Mouse (Mus musculus): Measurements from ENCODE around the gene Olfr281. TPM values are rescaled to one million over a fixed set of nuclear protein-coding genes. Genes with fewer than 3 reads are reported as not detected.
A peak's percentile ranks its signal among the peaks of the same experiment; 100 is the strongest.
"Not testable (repeated sequence)": the region's sequence is repeated elsewhere in the genome, so short reads cannot be mapped to it uniquely, and the experiment has no call there.

Gene Olfr281
- total RNA-seq (2021): not detected

DNA sequence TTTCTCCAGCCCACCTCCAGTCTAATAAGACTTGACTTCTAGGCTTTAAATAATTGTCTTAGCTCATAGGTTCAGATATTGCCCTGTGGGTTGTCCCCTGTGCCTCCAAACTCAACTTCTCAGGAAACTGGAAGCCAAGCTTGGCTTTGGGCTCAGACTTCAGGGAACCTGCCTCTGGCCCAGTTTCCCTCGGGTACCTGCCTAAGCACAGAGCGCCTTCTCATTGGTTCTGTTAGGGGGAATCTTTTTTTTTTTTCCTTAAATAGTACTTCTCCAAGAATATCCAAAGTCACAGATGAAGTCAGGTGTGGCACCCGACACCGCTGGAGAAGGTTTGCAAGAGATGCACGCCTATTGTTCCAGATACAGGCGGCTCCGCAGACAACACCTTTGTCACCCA lies at the start of gene Olfr281:
Olfr281 (plus strand) TSS at position 301 of the 400 bp plus-strand sequence.
- DNase-seq: no peak

- DNase-seq: peak; percentile 35
Measured at GRCm38 (mm10) chr15:98408406-98409060, 43.9 kb upstream of the Olfr281 start.

DNA sequence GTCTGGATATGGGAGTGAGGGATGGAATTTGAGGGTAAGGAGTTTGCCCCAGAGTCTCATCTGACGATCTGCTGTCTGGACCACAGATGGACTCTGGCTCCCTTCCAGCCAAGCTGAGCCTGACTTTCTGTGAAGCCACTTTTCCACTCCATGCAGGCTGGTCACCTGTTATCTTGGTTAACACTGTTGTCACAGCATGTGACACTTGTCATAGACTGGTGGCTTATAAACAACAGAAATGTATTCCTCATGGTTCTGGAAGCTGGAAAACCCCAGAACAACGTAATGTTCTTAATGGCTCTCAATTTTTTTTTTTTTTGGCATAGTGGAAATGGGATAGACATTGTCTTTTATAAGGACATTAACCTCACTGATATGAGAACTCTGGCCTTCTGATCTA lies 42.8 kb upstream of the Olfr281 start:
- DNase-seq: no peak

DNA sequence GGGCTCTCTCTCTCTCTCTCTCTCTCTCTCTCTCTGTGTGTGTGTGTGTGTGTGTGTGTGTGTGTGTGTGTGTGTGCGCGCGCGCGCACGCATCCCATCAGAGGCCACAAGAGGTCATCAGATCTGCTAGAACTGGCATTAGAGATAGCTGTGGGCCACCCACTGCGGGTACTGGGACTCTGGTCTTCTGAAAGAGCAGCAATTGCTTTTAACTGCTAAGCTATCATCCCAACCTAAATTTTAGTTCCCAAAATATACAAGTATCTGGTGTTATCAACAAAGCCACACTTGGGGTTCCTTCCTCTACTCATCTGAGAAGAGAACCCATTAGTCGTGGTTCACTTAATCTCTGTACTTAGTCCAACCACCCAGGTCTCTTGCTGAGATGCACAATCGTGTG lies 42.1 kb upstream of the Olfr281 start:
- DNase-seq: no peak

DNA sequence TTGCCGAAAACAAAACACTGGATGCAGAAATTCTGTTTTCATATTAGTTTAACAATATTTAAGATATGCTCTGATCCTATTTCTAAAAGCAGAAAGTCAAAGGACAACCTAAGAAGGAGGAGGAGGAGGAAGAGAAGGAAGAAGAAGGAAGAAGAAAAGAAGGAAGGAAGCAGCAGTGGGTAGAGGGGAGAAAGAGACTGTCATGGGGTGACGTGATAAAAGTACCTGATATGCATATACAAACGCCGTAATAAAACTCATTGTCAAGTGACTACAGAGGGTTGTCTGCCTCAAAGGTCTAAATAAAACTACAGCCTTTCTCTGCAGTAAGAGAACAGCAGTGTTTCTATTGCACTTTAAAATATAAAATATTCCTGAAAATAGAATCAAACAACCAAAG lies 36.4 kb upstream of the Olfr281 start:
- DNase-seq: no peak

DNA sequence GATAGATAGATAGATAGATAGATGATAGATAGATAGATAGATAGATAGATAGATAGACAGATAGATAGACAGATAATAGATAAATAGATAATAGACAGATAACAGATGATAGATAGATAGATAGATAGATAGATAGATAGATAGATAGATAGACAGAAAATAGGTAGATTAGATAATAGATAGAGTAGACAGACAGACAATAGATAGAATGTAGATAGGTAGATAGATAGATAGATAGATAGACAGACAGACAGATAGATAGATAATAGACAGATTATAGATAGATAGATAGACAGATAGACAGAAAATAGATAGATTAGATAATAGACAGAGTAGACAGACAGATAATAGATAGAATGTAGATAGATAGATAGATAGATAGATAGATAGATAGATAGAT lies 35.6 kb upstream of the Olfr281 start:
- not testable (repeated sequence) for DNase-seq

GRCm38 (mm10) chr15:98417285-98417684 lies 35.1 kb upstream of the Olfr281 start:
- DNase-seq: not testable (repeated sequence)

DNA sequence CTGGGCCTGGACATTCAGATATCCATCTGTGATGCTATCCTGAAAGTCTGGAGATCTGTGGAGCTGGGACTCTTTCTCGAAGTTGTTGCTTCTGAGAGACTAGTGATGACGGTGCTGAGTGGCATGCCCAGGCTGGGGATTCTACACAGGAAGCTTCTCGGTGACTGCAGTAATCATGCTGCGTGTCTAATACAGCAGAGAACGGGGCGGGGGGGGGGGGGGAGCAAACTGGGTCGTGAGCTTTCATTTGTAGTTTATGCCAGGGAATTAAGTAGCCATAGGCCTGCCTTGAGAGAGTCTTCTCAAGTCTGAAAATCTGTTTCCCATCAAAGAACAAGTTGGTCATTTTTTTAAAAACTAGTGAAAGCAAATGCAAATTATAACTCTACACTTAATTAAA lies 34.3 kb upstream of the Olfr281 start:
- no peak for DNase-seq

DNA sequence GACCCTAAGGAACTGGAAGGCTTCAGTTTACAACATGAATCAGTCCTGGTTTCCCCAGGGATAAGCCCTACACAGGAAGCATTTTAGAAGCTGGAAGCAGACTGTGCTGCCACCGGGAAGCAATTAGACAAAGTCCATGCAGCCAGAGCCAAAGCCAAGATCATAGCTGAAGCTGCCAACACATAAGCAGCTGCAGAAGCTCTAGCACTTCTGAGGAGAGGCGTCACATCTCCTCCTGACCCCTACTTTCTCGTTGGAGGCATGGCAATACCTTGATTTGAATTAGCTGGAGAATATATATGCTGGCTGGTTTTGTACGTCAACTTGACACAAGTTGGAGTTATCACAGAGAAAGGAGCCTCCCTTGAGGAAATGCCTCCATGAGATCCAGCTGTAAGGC lies 31.5 kb upstream of the Olfr281 start:
- DNase-seq: no peak

GRCm38 (mm10) chr15:98424326-98424725 lies 28.1 kb upstream of the Olfr281 start:
- DNase-seq: no peak

DNA sequence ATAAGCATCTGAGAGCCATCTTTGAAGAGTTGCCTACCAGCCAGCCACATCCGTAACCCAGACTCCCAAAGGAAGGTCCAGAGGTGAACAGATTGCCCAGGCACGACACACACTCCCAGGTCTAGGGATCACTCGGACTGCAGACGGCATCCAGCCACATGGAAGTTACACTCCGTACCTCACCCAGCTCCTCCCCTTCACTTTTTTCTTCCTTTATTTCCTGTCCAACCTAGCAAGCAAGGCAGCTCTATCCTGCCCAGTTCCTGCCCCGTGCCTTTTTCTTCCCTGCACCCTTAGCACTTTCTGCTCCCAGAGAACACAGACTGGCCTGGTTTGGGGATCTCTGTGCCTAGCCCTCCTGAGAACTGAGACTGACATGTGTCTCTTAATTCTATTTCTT lies 27.6 kb upstream of the Olfr281 start:
- DNase-seq: no peak

- no peak for DNase-seq
Measured at GRCm38 (mm10) chr15:98425188-98425587, 27.2 kb upstream of the Olfr281 start.

GRCm38 (mm10) chr15:98430925-98431324 lies 21.5 kb upstream of the Olfr281 start, which contains the start of gene Olfr282:
Gene Olfr282 (plus strand): TSS chr15:98431225.
- DNase-seq: not testable (repeated sequence)

DNA sequence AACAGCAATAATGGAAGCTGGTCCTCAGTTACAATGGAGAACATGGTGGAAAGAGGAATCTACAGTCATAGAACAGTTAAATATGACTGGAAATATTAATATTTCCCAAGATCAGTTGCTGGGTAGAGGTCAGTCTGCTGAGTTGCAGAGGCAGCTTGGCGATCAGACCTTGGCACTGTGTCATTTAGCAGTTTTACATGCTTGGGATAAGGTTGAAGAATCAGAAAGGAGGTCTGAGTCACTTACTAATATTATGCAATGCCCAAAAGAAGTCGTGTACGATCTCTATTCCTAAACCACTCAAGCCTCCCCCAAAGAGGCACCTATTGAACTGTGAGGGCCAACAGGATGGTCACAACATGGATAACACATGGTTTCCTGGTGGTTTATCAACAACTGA lies 7.8 kb upstream of the Olfr281 start:
- DNase-seq: no peak

- DNase-seq: no peak
Measured at GRCm38 (mm10) chr15:98448521-98448920, 3.9 kb upstream of the Olfr281 start.

- no peak for DNase-seq
Measured at GRCm38 (mm10) chr15:98469596-98469995, 17.2 kb downstream of the Olfr281 start, which contains the start of gene OR5BS1P. Gene OR5BS1P (plus strand): TSS chr15:98469896.

DNA sequence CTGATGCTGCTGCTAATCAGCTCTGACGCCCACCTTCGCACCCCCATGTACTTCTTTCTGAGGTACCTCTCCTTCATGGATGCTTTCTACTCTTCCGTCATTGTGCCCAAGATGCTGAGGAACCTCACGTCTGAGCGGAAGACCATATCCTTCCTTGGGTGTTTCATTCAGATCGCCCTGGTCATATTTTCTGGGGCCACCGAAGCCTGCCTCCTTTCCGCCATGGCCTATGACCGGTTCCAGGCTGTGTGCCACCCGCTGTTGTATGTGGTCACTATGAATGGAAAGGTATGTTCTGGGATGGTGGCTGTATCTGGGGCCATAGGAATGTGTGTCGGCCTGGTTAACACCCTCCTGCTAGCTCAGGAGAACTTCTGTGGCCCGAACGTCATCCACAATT lies 19.2 kb downstream of the Olfr281 start:
- DNase-seq: no peak

DNA sequence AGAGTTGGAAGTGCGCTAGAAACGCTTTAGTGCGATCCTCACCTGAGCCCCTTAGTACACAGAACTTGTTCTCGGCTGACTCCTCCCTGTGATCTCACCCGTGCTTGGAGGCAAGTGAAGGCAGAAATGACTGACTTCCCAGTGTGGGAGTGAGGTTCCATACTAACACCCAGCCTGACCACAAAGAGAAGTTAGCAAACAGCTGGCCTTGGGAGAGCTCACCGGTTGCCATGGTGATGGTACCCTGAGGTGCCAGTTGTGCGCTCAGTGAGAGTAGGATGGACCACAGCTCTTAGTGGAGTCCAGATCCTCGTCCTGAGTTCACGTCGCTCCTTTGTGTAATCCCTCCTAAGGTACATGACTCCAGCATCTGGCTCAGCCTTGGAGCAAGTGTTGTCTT lies 22.6 kb downstream of the Olfr281 start:
- no peak for DNase-seq

DNA sequence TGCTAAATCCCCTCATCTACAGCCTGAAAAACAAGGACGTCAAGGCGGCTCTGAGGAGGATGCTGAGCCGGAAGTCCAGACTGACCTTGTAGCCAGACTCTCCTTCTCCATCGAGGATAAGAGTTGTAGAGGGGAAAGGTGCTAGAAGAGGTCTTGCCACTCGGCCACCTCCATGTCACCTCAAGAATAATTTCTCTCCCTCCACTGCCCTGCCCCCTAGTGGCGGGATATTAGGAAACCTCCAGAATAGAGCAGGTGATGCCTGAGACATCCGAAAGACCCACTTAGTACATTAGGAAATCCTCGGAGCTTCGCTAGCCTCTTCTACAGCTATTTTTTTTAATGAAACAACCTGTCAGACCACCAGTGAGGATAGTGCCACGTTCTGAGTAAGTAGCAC lies 23.0 kb downstream of the Olfr281 start:
- peak; percentile 62 for DNase-seq

DNA sequence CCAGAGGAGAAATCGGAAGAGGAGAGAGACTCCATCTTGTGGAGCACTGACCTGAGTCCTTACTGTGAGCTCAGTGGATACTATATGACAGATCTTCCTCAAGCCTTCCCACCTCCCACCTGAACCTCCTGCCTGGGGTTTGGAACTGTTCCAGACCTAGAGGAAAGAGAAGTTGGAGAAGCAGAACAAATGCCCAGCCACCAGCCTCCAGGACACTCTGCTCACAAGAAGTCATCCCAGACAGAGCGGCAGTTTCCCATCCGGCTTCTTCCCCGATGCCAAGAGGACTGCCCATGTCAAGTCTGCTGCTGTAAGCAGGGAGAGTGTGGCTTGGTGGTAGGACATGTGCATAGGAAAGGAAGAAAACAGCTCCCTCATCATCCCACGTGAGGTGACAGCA lies 23.9 kb downstream of the Olfr281 start:
- DNase-seq: no peak

- no peak for DNase-seq
Measured at GRCm38 (mm10) chr15:98479568-98480102, 27.2 kb downstream of the Olfr281 start.

DNA sequence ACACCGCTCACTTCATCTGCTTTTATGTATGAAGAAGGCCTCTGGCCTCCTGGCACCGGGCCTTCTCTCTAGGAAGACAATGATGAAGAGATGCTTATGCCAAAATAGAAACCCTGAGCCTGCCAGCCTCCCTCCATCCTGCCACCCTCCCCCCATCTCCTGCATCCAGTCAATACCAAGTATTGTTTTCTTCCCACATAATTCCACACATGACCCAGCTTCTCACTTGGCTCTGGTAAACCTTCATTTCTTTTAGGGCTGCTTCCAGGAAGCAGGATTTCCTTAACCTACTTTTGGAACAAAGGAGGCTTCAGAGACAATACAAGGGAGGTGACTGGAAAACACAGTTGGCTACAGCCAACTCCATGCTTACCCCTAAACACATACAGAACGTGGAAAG lies 30.3 kb downstream of the Olfr281 start, which contains the start of gene Lalba:
Lalba (minus strand) TSS at position 21 of the 400 bp plus-strand sequence.
- no peak for DNase-seq

DNA sequence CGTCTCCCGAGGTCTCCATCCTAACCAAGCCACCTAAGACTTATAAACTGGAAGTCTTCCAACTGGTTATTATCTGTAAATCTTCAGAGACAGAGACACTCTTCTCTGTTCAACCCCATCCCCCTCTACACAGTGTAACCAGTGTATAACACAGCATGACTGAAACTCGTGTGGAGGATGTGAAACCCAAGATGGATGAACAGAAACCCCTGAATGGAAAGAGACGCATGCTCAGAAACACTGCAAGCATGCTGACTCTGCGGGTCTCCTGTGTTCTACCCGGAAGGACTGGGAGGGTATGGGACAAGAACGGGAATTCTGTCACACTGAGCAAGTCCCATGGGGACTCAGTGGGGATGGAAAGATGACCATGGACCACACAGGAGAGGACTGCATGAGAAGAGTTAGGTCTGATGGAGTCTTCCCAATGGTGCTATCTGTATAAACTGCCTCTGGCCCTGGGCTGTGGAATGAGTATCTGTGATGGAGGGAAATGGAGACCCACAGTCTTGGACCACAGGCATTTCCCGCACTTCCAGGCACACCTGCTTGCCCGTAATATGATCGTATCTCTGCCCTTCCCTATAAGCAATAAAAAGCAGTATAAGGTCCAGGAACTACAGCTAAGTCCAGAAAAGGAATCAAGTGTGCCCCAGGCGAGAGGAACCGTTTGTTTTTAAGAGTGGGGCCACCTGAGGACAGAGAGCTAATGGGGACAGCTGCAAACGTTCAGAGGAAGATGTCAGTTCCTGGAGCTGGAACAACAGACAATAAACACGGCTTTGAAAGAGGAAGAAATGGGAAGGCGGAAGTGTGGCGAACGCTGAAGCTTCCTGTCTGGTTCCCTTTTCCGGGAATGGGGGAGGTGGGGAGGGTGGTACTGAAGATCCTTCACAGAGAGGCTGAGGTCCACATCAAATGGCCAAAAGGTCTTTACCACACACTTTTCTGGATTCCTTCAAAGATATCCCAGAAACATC lies 31.8 kb downstream of the Olfr281 start:
- DNase-seq: peak; percentile 43

All from heart, postnatal 4 days (tissue).